Mouse (Mus musculus) liver, postnatal 0 days (tissue): ENCODE data around the gene Dock4.

Source experiments
- CTCF ChIP-seq: sonication (generic); IDR thresholded peaks from 2 replicates; pipeline ENCODE4 v1.5.1; 2016; ENCODE audit warnings: antibody characterized with exemption, low read depth
- EP300 ChIP-seq: IDR thresholded peaks from 2 replicates; pipeline ENCODE4 v1.6.1; 2016; ENCODE audit warnings: antibody characterized with exemption, low read depth, mild to moderate bottlenecking

DNA sequence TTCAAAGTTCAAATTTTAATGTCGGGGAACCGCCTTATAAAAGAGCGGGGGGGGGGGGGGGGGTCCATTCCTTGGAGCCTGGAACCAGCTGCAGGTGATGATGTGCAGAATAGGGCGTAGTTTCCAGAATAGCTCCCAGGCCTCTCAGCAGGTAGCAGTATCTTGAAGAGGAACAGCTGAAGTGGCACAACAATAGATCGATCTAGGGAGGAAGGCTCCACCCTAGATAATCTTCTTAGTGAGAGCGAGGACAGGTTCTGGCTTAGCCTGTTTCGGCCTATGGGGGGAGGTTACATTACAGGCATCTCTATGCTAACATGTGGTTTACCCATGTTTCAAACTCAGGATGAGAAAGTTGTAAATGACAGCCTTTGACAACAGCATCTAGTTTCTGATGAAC, 411.7 kb downstream of the Dock4 start:
- no peak for TF ChIP-seq CTCF
- TF ChIP-seq EP300: no peak
